In genomic region chr9:77754728-77755402, GRCm38 (mm10) we compare ENCODE assay signal across 8 mouse cellular contexts. TPM values are rescaled to one million over a fixed set of nuclear protein-coding genes. Genes with fewer than 3 reads are reported as not detected.
DNase-seq lines count a peak whose midpoint lies in the region; ATAC-seq and TF ChIP-seq lines count a peak whose summit lies in the region.

No protein-coding gene starts in this region.

- H3K9ac ChIP-seq in kidney, embryonic 15.5 days, result peak overlapping the region; percentile 84
- peak overlapping the region; percentile 89 for H3K9ac ChIP-seq in neural tube, embryonic 13.5 days

- TF ChIP-seq CTCF in lung, adult 2 months (IDR thresholded peaks at IDR 0.05; ENCODE audit: insufficient read depth, low read length), result no peak

- peak; percentile 81 for ATAC-seq in kidney, embryonic 15.5 days (replicated peaks; ENCODE audit: low FRiP score)
- peak; percentile 79 for ATAC-seq in neural tube, embryonic 13.5 days (ENCODE audit: low read depth)

- H3K9me3 ChIP-seq in kidney, embryonic 15.5 days (replicated peaks), result no peaks in the 10 kb centered on the region
- H3K9me3 ChIP-seq in neural tube, embryonic 13.5 days, result no peaks in the 10 kb centered on the region

- H3K4me3 ChIP-seq in kidney, embryonic 15.5 days (replicated peaks), result peak overlapping the region; percentile 89
- H3K4me3 ChIP-seq in lung, adult 2 months (replicated peaks; ENCODE audit: extremely low read depth, low read depth, low read length), result peak overlapping the region; percentile 97
- peak overlapping the region; percentile 72 for H3K4me3 ChIP-seq in neural tube, embryonic 13.5 days

- TF ChIP-seq POLR2A in lung, adult 2 months (IDR thresholded peaks at IDR 0.05; ENCODE audit: borderline replicate concordance, extremely low read depth, low read depth, low read length), result 0 out of 2 replicates have a peak, but pooled peaks have one; percentile 11

- peak; percentile 53 for DNase-seq in ES-CJ7 (ENCODE audit: low read depth, low spot score)
- DNase-seq in adrenal gland, adult 2 months, result peak; percentile 90
- DNase-seq in embryo, embryonic 11.5 days (ENCODE audit: low read depth, low spot score), result peak; percentile 54
- peak; percentile 68 for DNase-seq in gastrocnemius, postnatal 25 days
- peak; percentile 77 for DNase-seq in lung, adult 2 months
- no peak for DNase-seq in natural killer cell, adult 2 months (ENCODE audit: low spot score in 2 of 2)

- WGBS in kidney, embryonic 15.5 days, result under 1% methylated on average over 52 of the region's 57 CpGs
- under 1% methylated on average over 56 of the region's 57 CpGs for WGBS in lung, adult 2 months
- under 1% methylated on average over 57 of the region's 57 CpGs for WGBS in neural tube, embryonic 13.5 days

- no peaks in the 10 kb centered on the region for H3K36me3 ChIP-seq in kidney, embryonic 15.5 days
- no peaks in the 10 kb centered on the region for H3K36me3 ChIP-seq in neural tube, embryonic 13.5 days

- H3K27ac ChIP-seq in kidney, embryonic 15.5 days, result peak overlapping the region; percentile 90
- H3K27ac ChIP-seq in neural tube, embryonic 13.5 days (replicated peaks), result peak overlapping the region; percentile 88

- no peaks in the 10 kb centered on the region for H3K27me3 ChIP-seq in kidney, embryonic 15.5 days
- H3K27me3 ChIP-seq in neural tube, embryonic 13.5 days, result no peaks in the 10 kb centered on the region

- peaks cover 35% of the 10 kb centered on the region for H3K4me1 ChIP-seq in kidney, embryonic 15.5 days
- peaks cover 4% of the 10 kb centered on the region; the same call in 1 of the 2 replicates for H3K4me1 ChIP-seq in lung, adult 2 months (ENCODE audit: control insufficient read depth, insufficient read depth, low read length)
- peaks cover 27% of the 10 kb centered on the region for H3K4me1 ChIP-seq in neural tube, embryonic 13.5 days (replicated peaks)

- H3K4me2 ChIP-seq in kidney, embryonic 15.5 days, result peak overlapping the region; percentile 78
- peak overlapping the region; percentile 63 for H3K4me2 ChIP-seq in neural tube, embryonic 13.5 days

RNA-seq across cellular contexts. Expression of gene Gclc, which starts 0.5 kb away (rescaled TPM):
- 10 to 100 TPM; 35.8 to 44.5 TPM for total RNA-seq in adrenal gland, adult 2 months (2021)
- polyA plus RNA-seq in adrenal gland, adult 2 months (2012; rRNA removed), result 13.3 and 14.5 TPM in 2 replicates
- total RNA-seq in gastrocnemius, postnatal 25 days (2021), result 1 to 10 TPM; 7.1 to 7.9 TPM
- 24.0 and 24.2 TPM in 2 replicates for polyA plus RNA-seq in kidney, embryonic 15.5 days (2015; fragmentation: Nextera tagmentation; extraction: Ambion mirVana)
- polyA plus RNA-seq in lung, adult 2 months (2012; rRNA removed), result 40.4 and 49.3 TPM in 2 replicates
- polyA plus RNA-seq in neural tube, embryonic 13.5 days (2015; fragmentation: Nextera tagmentation; extraction: Ambion mirVana), result 16.8 TPM in 2 replicates

Comparison
In these comparisons a context has a peak if more than half of its experiments do, and no peak if none do; other contexts are left out.
1. DNase-seq: peak in ES-CJ7 (single experiment), adrenal gland, adult 2 months (single experiment), embryo, embryonic 11.5 days (single experiment), gastrocnemius, postnatal 25 days (single experiment) and lung, adult 2 months (single experiment); none in natural killer cell, adult 2 months (0 of 2).
2. Peak in every context shown above with its lines, with median percentiles within 50 percentile points of each other: H3K4me3 ChIP-seq.